Mouse (Mus musculus) heart, adult 2 months (tissue): ENCODE measurements around the gene Wdr81.
A peak's percentile ranks its signal among the peaks of the same experiment; 100 is the strongest.

Experiments
- CTCF ChIP-seq: fragments of 200-600 bp; IDR thresholded peaks from 2 replicates; pipeline ENCODE4 v1.8.1; 2022; ENCODE audit warnings: antibody characterized with exemption, mild to moderate bottlenecking, moderate library complexity
- EP300 ChIP-seq: fragments of 200-500 bp; IDR thresholded peaks from 2 replicates; pipeline ENCODE4 v1.6.1; 2011; ENCODE audit warnings: low read depth, low read length, control low read depth; ENCODE audit not compliant: insufficient read depth

DNA sequence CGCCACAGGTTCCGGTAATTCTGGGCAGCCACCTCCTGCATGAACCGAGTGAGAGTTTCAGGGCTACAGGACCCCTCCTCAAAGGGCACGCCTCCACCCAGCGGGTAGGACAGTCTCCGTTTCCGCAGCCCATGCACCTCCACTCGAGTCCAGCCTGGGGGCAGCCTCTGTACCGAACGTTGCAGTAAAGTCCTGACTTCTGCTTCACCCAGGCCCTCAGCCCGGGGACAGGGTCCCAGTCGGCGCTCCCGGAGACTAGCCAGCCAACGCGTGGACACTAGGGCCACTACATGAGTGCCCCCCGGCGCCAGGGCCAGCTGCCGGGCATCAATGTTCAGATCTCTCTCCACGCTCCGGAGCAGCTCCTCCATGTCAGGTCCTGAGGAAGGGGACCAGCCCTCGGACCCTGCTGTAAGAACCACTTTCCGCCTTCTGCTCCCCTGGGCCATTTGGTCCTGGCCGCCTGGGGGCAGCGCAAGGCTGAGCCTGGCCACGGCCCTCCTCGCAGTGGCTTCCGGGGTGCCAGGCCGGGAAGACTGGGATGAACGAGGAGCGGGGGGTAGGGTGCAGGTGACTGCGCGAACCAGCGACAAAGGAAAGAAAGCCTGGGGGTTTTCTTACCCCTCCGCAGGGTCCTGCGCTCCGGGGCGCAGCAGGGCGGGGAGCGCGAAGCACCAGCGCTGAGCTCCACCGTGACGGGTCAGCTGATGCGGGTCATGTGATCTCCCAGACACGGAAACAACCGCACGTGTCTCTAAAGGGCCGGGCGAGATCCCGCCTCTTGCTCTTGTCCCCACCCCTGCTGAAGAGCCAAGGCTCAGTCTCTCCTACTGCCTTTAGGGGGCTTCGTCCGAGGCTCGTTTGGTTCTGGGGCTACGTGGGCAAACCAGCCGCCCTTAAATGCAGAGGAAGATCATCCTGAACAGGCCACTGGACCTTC lies at the start of gene Wdr81:
- TF ChIP-seq CTCF (peak; percentile 69), EP300 (peak; percentile 81)
